Mouse (Mus musculus) kidney, postnatal 14 days (tissue): ENCODE measurements at regions not wholly inside any gene's neighbourhood (a gene's known extent, or its start where the extent isn't known, plus 50 kb on each side); places are given as distances from the start of the nearest gene placed in this dataset.

ENCODE experiments used
- DNase-seq: peaks from one replicate; pipeline ENCODE4 v3.0.0; 2022; ENCODE audit warnings: mixed read lengths

- no peak for DNase-seq
Measured at GRCm38 (mm10) chr14:48068641-48069040, 52.0 kb upstream of the Peli2 start.
